Mouse (Mus musculus) forebrain, embryonic 12.5 days (tissue): ENCODE measurements around the gene 1700021F07Rik. TPM values are rescaled to one million over a fixed set of nuclear protein-coding genes. Genes with fewer than 3 reads are reported as not detected.

Experiments
- ATAC-seq: fragments of 200-750 bp; cut with Nextera tagmentation; 2 replicates; pipeline ENCODE4 v1.8.0; 2017; ENCODE audit warnings: moderate TSS enrichment; ENCODE audit not compliant: low FRiP score
- H3K27ac ChIP-seq: fragments of 300-500 bp; sonication (generic); 2 replicates; pipeline ENCODE4 v1.5.1; 2016; ENCODE audit warnings: mild to moderate bottlenecking
- H3K27me3 ChIP-seq: fragments of 300-500 bp; sonication (generic); 2 replicates; pipeline ENCODE4 v1.6.1; 2016; ENCODE audit warnings: mild to moderate bottlenecking
- H3K36me3 ChIP-seq: fragments of 300-500 bp; sonication (generic); replicated peaks from 2 replicates; pipeline ENCODE4 v1.6.1; 2016; ENCODE audit warnings: mild to moderate bottlenecking
- H3K4me1 ChIP-seq: fragments of 300-500 bp; sonication (generic); 2 replicates; pipeline ENCODE4 v1.6.1; 2016
- H3K4me2 ChIP-seq: fragments of 300-500 bp; sonication (generic); 2 replicates; pipeline ENCODE4 v1.6.1; 2016; ENCODE audit warnings: mild to moderate bottlenecking, moderate library complexity
- H3K4me3 ChIP-seq: fragments of 300-500 bp; sonication (generic); replicated peaks from 2 replicates; pipeline ENCODE4 v1.5.1; 2016; ENCODE audit warnings: mild to moderate bottlenecking
- H3K9ac ChIP-seq: fragments of 300-500 bp; sonication (generic); 2 replicates; pipeline ENCODE4 v1.6.1; 2016; ENCODE audit warnings: mild to moderate bottlenecking
- H3K9me3 ChIP-seq: fragments of 300-500 bp; sonication (generic); 2 replicates; pipeline ENCODE4 v1.6.1; 2016
- WGBS: fragments of 180-500 bp; shearing (Covaris S2); methylation state at CpG from one replicate; pipeline ENCODE4 v1.1.7; 2016; 5-methylcytosine and 5-hydroxymethylcytosine counted together
- polyA plus RNA-seq: library from polyadenylated mRNA; unstranded; fragments of >200 nt; fragmentation: Nextera tagmentation; extraction: Ambion mirVana; gene quantifications from 2 replicates; pipeline ENCODE4 v1.2.1, GENCODE M21; 2016

Gene 1700021F07Rik
- polyA plus RNA-seq, 1 experiment from 2014 or later, result not detected

- Histone ChIP-seq H3K4me2 (no peak overlapping the region), H3K9ac (no peak overlapping the region), H3K9me3 (no peaks in the 10 kb centered on the region), H3K27ac (no peak overlapping the region), H3K4me1 (peaks cover 4% of the 10 kb centered on the region; the same call in 1 of the 2 replicates), H3K36me3 (no peaks in the 10 kb centered on the region), H3K27me3 (no peaks in the 10 kb centered on the region), H3K4me3 (no peak overlapping the region)
- no peak for ATAC-seq
- WGBS, result 91% methylated on average over 9 of the region's 9 CpGs
Measured at GRCm38 (mm10) chr2:173535886-173536285, 13.5 kb downstream of the 1700021F07Rik start.

- ATAC-seq, result no peak
- Histone ChIP-seq H3K4me1 (peaks cover 4% of the 10 kb centered on the region; the same call in 1 of the 2 replicates), H3K4me2 (no peak overlapping the region), H3K27me3 (no peaks in the 10 kb centered on the region), H3K9ac (no peak overlapping the region), H3K4me3 (no peak overlapping the region), H3K9me3 (no peaks in the 10 kb centered on the region), H3K27ac (no peak overlapping the region), H3K36me3 (no peaks in the 10 kb centered on the region)
- WGBS, result 67% methylated on average over 15 of the region's 15 CpGs
Measured at GRCm38 (mm10) chr2:173539781-173540180, 17.4 kb downstream of the 1700021F07Rik start.

DNA sequence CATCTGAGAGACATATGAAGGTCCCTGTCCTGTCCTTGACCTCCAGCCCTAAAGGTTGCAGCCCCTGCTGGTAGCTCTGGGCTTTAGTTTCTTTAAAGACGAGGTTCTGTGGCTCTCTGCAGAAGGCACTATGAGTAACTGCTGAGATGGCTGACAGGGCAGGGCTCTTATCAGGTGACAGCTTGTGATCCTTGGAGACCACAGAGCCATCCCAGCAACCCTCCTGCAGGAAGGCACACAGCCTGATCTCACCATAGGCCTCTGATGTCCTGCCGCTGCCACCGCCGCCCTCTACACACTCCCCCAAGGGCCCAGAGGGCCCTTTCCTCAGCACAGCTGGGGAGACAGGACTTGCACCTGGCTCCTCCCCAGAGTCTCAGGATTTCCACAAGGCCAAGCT, 19.4 kb downstream of the 1700021F07Rik start:
- H3K27ac ChIP-seq, result no peak overlapping the region
- 78% methylated on average over 4 of the region's 4 CpGs for WGBS
- H3K4me3 ChIP-seq, result no peak overlapping the region
- no peak overlapping the region for H3K4me2 ChIP-seq
- H3K36me3 ChIP-seq, result no peaks in the 10 kb centered on the region
- no peaks in the 10 kb centered on the region; the same call in 1 of the 2 replicates for H3K27me3 ChIP-seq
- H3K9ac ChIP-seq, result no peak overlapping the region
- no peak for ATAC-seq
- no peaks in the 10 kb centered on the region for H3K9me3 ChIP-seq
- H3K4me1 ChIP-seq, result peaks cover 4% of the 10 kb centered on the region; the same call in 1 of the 2 replicates

- Histone ChIP-seq H3K4me1 (peaks cover 4% of the 10 kb centered on the region; the same call in 1 of the 2 replicates), H3K9me3 (no peaks in the 10 kb centered on the region), H3K9ac (no peak overlapping the region), H3K4me2 (no peak overlapping the region), H3K4me3 (no peak overlapping the region), H3K36me3 (no peaks in the 10 kb centered on the region), H3K27me3 (no peaks in the 10 kb centered on the region; the same call in 1 of the 2 replicates), H3K27ac (no peak overlapping the region)
- ATAC-seq, result no peak
- WGBS, result 82% methylated on average over 4 of the region's 4 CpGs
Measured at GRCm38 (mm10) chr2:173542716-173543115, 20.3 kb downstream of the 1700021F07Rik start.

GRCm38 (mm10) chr2:173545992-173546703, 23.8 kb downstream of the 1700021F07Rik start:
- Histone ChIP-seq H3K9ac (no peak overlapping the region), H3K27ac (no peak overlapping the region), H3K9me3 (no peaks in the 10 kb centered on the region), H3K4me3 (no peak overlapping the region), H3K4me1 (no peaks in the 10 kb centered on the region), H3K4me2 (no peak overlapping the region), H3K27me3 (no peaks in the 10 kb centered on the region; the same call in 1 of the 2 replicates), H3K36me3 (no peaks in the 10 kb centered on the region)
- peak; percentile 71 for ATAC-seq
- WGBS, result 46% methylated on average over 15 of the region's 15 CpGs

- 81% methylated on average over 10 of the region's 10 CpGs for WGBS
- Histone ChIP-seq H3K9ac (no peak overlapping the region), H3K36me3 (no peaks in the 10 kb centered on the region), H3K27me3 (no peaks in the 10 kb centered on the region; the same call in 1 of the 2 replicates), H3K4me2 (no peak overlapping the region), H3K4me1 (no peaks in the 10 kb centered on the region), H3K9me3 (no peaks in the 10 kb centered on the region), H3K27ac (no peak overlapping the region), H3K4me3 (no peak overlapping the region)
- ATAC-seq, result no peak
Measured at GRCm38 (mm10) chr2:173549236-173549635, 26.9 kb downstream of the 1700021F07Rik start.

DNA sequence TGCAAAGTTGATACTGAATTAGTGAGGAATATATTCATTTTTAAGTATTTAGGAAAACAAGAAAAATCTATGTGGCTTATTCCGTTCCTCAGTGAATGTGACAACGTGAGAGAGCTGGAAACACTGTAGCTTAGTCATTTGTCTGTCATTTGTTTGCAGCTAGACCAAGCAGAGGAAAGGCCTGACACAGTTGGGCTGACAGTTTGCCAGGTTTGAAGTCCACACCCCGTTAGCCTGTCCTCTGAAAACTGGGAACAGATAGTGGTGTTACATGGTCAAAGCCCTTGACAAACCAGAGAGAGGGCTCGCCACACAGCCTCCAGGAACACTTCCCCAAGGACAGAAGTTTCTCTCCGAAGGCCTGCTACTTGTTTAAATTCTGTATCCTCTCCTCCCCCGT, 28.3 kb downstream of the 1700021F07Rik start:
- H3K9ac ChIP-seq, result no peak overlapping the region
- peaks cover 4% of the 10 kb centered on the region; the same call in 1 of the 2 replicates for H3K27me3 ChIP-seq
- H3K4me3 ChIP-seq, result no peak overlapping the region
- H3K36me3 ChIP-seq, result no peaks in the 10 kb centered on the region
- ATAC-seq, result no peak
- 77% methylated on average over 6 of the region's 6 CpGs for WGBS
- no peak overlapping the region for H3K27ac ChIP-seq
- no peaks in the 10 kb centered on the region for H3K9me3 ChIP-seq
- no peaks in the 10 kb centered on the region for H3K4me1 ChIP-seq
- H3K4me2 ChIP-seq, result no peak overlapping the region

DNA sequence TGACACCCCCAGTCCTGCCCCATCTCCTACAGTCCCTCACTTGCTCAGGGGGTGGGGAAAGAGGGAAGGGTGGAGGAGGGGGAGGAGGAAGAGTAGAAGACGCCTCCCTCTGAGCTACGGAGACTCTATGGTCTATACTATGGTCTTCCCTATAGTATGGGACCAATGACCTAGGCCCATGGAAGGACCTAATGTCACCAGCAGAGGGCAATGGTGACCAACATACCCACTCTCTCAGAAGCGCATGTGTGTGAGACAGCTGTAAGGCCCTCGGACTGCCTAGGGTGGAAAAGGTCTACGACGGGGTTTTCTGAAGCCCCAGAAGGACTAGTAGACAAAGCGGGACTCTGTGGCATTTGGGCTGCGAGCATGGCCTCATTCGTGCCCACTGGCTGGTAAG, 31.5 kb downstream of the 1700021F07Rik start:
- Histone ChIP-seq H3K9me3 (no peaks in the 10 kb centered on the region), H3K4me1 (no peaks in the 10 kb centered on the region), H3K4me3 (no peak overlapping the region), H3K27me3 (0 out of 2 replicates have a peak, but pooled peaks cover 4% of the 10 kb centered on the region), H3K27ac (no peak overlapping the region), H3K4me2 (no peak overlapping the region), H3K9ac (no peak overlapping the region), H3K36me3 (no peaks in the 10 kb centered on the region)
- WGBS, result 42% methylated on average over 9 of the region's 9 CpGs
- ATAC-seq, result 0 out of 2 replicates have a peak, but pooled peaks have one; percentile 51

DNA sequence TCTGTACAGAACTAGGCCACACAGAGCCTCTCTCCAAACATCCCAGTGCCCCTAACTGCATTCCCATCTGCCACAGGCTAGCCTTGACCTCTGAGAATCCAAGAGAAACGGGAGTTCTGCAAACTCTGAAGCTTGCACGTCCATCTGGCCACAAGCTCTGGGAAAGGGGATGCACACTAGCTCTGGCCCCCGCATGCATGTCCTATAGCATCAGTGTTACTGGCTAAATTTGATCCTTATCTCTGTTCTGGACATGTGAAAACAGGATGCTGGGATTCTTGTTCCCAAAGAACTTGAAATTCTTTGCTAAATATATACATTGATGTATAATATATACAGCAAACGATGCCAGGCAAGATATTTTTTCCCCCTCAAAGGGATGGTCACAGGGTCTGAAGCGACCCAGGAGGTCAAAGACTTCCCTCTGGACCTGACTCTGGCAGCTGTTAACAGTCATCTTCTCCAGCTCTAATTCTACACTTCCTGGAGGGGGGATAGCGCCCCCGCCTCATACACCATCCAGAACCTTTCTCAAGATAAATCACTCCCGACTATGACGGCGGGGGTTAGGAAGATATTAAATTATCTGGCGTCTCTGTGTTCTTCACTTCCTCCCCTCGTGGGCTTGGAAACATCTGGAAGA, 36.5 kb downstream of the 1700021F07Rik start:
- Histone ChIP-seq H3K9ac (no peak overlapping the region), H3K4me1 (no peaks in the 10 kb centered on the region), H3K27ac (no peak overlapping the region), H3K9me3 (no peaks in the 10 kb centered on the region), H3K4me3 (no peak overlapping the region), H3K27me3 (0 out of 2 replicates have a peak, but pooled peaks cover 4% of the 10 kb centered on the region), H3K36me3 (no peaks in the 10 kb centered on the region), H3K4me2 (no peak overlapping the region)
- no peak for ATAC-seq
- 87% methylated on average over 12 of the region's 12 CpGs for WGBS

DNA sequence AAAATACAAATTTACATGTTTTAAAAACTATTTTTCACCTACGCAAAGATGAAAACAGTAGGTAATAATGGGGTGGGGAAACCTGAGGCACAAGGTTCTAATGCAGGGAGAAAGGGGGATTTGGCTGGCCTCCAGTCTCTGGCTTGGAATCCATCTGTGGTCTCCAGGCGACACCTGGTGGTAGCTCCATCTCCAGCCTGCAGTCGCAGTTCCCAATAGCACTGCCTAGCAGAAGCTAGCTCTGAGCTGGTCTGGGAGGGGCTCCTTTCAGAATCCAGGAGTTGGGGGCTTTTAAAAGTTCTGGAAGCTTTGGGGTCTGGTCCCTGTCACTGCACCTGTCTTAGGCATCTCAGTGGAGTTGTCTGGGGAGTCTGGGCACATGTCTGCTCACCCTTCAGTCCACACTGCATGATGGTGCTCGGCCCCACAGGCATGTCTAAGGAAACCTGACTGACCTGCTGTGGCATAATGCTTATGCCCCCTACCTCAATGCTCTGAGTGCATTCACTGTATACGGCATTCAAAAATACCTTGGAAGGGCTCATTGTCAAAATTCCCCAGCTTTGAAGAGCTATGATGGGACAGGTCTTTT, 39.6 kb downstream of the 1700021F07Rik start:
- Histone ChIP-seq H3K27me3 (no peaks in the 10 kb centered on the region), H3K4me2 (no peak overlapping the region), H3K36me3 (no peaks in the 10 kb centered on the region), H3K4me3 (no peak overlapping the region), H3K4me1 (no peaks in the 10 kb centered on the region), H3K27ac (no peak overlapping the region), H3K9ac (no peak overlapping the region), H3K9me3 (no peaks in the 10 kb centered on the region)
- ATAC-seq, result peak; percentile 52
- 43% methylated on average over 5 of the region's 5 CpGs for WGBS

DNA sequence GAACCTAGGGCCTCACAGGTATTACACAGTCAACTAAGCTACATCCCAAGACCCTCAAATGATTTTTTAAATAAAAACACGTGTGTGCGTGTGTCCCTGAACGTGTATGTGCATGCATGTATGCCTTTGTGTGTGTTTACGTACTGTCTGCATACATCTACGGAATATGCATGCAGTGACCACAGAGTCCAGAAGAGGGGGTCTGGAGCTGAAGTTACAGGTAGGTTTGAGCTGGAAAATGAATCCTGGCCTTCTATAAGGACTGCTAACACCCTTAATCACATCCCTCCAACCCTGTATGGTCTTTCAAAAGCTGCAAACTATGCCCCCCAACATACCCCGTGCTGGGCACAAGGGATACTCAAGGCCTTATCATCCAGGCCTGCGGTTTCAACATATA, 41.0 kb downstream of the 1700021F07Rik start:
- ATAC-seq, result no peak
- Histone ChIP-seq H3K9me3 (no peaks in the 10 kb centered on the region), H3K4me3 (no peak overlapping the region), H3K27me3 (no peaks in the 10 kb centered on the region), H3K36me3 (no peaks in the 10 kb centered on the region), H3K27ac (no peak overlapping the region), H3K9ac (no peak overlapping the region), H3K4me1 (no peaks in the 10 kb centered on the region), H3K4me2 (no peak overlapping the region)
- WGBS, result 78% methylated on average over 7 of the region's 7 CpGs

- no peak for ATAC-seq
- Histone ChIP-seq H3K36me3 (no peaks in the 10 kb centered on the region), H3K4me1 (no peaks in the 10 kb centered on the region), H3K27ac (no peak overlapping the region), H3K9me3 (no peaks in the 10 kb centered on the region), H3K4me2 (no peak overlapping the region), H3K9ac (no peak overlapping the region), H3K27me3 (no peaks in the 10 kb centered on the region), H3K4me3 (no peak overlapping the region)
- WGBS, result 63% methylated on average over 9 of the region's 9 CpGs
Measured at GRCm38 (mm10) chr2:173564179-173564578, 41.8 kb downstream of the 1700021F07Rik start.
